Mouse (Mus musculus) T-helper 17 cell (primary cell): ENCODE results near the gene Adcy4.

ENCODE experiments used
- in situ Hi-C, 2 experiments: fragments of 300-600 bp; cut with MboI, MseI; formaldehyde crosslinking; loops; 1 replicate in 1 of 2; 2 replicates in 1 of 2; pipeline ENCODE4 v1.15.1; 2025; ENCODE audit warnings: high pct_unique_total_duplicates in 2 of 2

Adcy4 gene

DNA sequence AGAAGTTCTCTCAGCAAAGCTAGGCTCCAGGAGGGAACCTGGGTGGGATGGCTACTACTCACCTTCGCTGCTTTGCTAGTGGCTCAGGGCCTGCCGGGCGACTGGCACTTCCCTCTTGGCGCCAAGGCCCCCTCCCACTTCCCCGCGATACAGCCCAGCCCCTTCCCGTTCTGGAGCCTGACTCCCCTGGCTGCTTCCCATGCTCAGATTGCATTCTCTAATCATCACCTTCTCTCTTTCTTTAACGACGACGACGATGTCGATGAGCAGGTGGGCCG lies at the start of gene Adcy4:
Adcy4 (minus strand) TSS at position 138 of the 278 bp plus-strand sequence.
- in situ Hi-C loops = no loop called here

DNA sequence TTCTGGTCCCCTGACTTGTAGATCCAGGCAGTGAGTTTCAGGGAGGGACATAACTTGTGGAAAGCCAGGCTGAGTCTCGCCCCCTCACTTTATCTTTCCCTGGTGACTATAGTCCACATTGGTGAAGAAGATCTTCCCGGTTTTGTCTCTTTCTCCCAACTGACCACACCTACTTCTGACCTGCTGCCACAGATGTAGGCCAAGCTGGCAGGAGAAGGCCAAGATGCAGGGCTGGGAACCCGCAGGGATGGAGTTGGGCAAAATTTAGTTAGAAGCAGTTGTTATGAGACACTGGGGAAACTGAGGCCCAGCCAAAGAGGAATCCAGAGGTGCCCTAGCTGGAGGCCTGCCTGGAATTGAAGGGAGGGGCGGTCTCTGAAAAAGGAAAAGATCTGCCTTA lies 49.2 kb upstream of the Adcy4 start:
- in situ Hi-C loops = loop anchor here in 1 of 2 experiments (5.0 kb wide), 1 partner anchor 34 kb away; no protein-coding TSS in a partner anchor

DNA sequence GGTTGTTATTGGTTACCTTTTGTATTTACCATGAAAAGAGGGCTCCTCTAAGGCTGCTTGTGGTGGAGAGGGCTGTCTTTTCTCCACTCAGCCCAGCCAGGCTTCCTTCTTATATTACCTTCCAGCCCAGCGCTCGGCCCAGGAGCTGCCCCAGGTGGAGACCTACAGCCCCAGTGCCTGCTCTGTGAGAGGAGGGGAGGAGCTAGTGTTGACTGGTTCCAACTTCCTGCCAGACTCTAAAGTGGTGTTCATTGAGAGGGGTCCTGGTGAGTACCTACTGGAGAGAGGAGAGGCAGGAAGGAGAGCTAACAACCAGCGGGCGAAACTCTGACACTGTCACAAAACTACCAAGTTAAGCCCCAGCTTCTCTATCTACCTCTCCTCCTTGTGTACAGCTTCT lies 46.4 kb upstream of the Adcy4 start:
- in situ Hi-C loops = loop anchor here in 1 of 2 experiments (5.0 kb wide), 1 partner anchor 37 kb away; no protein-coding TSS in a partner anchor

DNA sequence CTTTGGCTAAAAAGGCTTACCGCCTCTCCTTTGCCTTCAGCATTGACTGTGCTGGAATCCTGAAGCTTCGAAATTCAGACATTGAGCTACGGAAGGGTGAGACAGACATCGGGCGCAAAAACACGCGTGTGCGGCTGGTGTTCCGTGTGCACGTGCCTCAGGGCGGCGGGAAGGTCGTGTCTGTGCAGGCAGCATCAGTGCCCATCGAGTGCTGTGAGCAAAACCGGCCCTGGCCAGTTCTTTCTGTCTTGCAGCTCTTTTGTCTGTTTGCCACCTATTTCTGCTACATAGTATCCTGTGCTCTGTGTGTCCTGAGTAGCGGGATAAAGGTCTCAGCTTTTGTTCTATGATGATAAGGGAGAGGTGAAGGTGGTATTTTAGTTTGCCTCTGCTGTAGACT lies 46.0 kb upstream of the Adcy4 start:
- in situ Hi-C loops = loop anchor here in 1 of 2 experiments (5.0 kb wide), 1 partner anchor 37 kb away; no protein-coding TSS in a partner anchor

DNA sequence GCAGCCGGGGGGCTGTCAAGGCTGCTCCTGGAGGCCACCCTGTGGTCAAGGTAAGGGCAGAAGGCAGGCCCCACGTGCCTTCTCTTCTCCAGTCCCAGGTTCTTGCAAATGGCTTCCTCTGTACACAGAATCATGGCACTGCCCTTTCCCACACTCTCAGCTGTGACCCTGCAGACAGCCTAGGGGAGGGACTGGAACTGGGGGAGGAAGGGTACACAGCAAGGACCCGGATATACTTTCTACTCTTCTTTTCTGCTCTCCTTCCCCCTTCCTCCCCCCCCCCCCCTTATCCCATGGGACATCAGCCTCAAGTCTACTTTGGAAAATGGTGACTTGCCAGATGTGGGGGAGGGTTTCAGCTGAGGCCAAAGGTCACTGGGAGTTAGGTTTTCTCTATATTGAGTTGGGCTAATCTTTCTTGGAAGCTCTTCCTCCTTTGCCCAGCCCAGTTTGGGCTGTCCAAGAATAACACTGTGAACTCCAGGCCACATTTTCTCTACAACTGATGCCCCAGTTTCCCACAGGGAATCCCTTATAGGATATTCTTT lies 44.9 kb upstream of the Adcy4 start:
- in situ Hi-C loops = no loop called here

DNA sequence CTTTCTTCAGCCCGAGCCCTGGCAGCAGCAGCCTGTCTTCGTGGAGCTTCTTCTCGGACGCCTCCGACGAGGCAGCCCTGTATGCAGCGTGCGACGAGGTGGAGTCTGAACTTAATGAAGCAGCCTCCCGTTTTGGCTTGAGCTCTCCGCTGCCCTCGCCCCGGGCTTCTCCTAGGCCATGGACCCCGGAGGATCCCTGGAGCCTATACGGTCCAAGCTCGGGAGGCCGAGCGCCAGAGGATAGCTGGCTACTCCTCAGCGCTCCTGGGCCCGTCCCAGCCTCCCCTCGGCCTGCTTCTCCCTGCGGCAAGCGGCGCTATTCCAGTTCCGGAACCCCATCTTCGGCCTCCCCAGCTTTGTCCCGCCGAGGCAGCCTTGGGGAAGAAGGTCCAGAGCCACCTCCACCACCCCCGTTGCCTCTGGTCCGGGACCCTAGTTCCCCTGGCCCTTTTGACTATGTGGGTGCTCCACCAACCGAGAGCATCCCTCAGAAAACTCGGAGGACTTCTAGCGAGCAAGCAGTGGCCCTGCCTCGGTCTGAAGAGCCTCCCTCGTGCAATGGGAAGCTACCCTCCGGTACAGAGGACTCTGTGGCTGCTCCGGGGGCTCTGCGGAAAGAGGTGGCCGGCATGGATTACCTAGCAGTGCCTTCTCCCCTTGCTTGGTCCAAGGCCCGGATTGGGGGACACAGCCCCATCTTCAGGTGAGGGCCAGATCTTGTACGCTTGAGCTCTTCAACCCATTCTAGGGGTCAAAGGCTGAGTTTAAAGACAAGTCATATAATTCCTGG lies 42.9 kb upstream of the Adcy4 start:
- in situ Hi-C loops = no loop called here

DNA sequence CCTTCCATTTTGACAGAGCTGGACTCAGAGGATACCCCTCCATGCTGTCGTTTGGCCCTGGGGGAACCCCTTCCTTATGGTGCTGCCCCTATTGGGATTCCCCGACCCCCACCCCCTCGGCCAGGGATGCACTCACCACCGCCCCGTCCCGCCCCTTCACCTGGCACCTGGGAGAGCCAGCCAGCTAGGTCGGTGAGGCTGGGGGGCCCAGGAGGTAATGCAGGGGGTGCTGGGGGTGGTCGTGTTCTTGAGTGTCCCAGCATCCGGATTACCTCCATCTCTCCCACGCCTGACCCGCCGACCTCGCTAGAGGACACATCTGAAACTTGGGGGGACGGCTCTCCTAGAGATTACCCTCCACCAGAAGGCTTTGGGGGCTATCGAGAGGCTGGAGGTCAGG lies 42.2 kb upstream of the Adcy4 start:
- in situ Hi-C loops = no loop called here

DNA sequence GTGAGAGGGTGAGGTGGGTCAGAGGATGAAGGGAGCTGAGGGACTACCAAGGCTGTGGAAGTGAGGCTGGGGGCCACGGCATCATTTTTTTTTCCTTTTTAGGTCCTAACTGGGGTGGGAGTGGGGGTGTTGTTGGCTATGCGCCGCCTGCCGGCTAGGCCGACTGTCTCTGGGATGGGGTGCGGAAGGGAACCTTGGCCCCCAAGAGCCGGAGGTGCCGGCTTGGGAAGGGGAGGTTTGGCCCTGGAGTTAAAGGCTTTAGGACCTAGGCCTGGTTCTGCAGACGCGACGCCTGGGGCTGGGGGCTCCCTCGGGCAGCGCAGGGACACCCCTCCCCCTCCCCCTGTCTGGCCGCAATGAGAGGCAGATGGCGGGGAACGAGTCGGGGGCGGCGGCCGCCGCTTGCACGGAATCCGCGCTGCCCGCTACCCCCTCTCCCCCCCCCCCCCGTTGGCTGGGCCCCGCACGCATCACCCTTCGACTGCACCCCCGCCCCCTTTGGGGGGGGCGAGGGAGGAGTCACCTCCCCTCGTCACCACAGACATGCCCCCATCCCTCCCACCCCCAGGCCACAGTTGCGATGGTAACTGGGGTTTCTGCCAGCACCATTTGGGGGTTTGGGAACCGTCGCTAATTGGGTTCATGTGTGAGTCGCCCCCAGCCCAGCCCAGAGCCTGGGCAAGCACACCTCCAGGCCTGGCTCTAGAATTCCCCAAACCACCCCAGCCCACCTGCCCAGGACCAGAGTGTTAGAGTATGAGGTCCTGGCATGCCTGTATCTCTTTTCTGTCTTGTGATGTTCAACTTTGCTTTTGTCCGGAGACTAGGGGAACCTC lies 41.5 kb upstream of the Adcy4 start:
- in situ Hi-C loops = no loop called here

DNA sequence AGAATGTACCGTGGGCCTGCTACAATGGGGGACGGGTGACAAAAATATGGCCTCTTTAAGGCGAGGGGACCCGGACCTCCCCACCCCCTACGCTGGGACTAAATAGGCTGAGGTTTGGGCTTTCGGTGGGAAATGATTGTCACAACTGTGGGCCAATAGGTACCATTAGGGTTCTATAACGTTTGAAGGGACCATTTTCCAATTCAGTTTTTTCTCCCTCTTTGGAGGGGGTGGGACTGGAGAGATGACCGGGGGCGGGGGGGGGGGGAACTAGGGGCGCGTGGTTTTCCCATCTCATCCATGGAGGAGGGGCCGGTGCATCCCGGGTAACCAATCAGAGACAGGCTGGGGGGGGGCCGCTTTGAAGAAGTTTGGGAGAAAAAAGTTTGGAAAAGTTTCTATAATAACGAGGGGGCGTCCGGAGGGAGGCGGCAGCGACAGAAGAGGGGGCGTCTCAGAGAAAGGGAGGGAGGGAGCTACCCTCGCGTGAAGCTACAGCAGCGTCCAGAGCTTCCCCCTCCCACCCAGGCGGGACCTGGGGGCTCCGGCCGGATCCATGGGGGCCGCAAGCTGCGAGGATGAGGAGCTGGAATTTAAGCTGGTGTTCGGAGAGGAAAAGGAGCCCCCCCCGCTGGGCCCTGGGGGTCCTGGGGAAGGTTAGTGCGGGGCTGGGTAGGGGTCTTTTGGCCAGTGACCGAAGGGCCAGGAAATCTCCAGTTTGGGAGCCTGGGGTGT lies 40.8 kb upstream of the Adcy4 start:
- in situ Hi-C loops = no loop called here

DNA sequence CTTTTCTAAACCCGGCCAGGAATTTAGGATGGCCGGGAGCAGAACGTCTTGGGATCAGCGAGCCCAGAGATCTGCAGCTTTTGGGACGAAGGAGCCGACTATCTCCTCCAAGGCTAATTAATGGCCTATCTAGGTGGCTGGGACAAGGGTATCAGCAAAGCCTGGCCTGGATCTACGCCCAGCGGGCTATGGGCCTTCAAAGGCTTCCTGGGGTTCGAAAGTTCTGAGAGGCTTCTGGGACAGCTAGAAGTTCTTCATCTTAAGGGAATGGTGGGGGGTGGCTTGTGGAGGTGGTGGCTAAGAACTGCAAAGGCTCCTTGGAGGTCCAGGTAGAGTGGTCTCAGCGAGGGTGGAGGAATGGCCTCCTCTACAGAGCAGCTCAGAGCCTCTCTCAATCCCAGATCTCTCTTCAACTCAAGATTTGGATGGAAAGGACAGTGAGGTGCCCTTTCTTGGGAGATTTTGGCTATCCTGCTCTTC lies 40.1 kb upstream of the Adcy4 start:
- in situ Hi-C loops = no loop called here

DNA sequence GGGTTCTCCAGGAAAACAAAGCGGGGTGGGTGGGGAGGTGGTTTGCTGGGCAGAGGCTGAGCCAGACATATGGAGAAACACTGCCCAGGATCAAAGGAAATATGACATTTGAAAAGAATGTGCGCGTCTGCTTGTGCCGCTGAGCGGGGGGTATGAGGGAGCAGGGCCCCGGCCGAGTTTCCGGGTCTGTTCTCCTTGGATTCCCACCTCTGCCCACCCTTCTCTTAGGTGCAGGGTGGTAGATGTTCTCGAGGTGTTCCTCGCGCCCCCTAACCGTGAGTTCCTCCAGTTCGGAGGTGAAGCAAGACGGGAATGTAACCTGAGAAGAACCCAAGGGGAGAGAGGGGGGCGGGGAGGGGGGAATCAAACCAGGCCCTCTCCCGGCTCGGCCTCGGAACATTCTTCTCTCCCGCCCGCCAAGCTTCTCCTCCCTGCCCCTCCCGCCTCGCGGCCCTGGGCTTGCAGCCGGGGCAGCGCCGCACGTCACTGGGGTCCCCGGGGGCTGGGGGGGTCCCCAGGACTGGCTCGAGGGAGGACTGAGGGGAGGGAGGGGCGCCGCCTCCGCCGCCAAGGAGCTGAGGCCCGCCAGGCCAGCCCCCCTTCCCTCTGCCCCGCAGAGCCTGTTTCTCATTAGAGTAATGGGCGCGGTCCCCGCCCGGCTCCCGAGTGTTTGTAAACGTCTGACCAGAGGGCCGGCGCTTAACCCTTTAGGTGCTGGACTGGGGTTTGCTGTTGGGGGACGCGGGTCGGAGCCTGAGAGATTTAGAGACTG lies 39.3 kb upstream of the Adcy4 start, which contains the start of gene Nfatc4:
Nfatc4 (plus strand) TSS at position 154 of the 772 bp plus-strand sequence.
- in situ Hi-C loops = no loop called here

DNA sequence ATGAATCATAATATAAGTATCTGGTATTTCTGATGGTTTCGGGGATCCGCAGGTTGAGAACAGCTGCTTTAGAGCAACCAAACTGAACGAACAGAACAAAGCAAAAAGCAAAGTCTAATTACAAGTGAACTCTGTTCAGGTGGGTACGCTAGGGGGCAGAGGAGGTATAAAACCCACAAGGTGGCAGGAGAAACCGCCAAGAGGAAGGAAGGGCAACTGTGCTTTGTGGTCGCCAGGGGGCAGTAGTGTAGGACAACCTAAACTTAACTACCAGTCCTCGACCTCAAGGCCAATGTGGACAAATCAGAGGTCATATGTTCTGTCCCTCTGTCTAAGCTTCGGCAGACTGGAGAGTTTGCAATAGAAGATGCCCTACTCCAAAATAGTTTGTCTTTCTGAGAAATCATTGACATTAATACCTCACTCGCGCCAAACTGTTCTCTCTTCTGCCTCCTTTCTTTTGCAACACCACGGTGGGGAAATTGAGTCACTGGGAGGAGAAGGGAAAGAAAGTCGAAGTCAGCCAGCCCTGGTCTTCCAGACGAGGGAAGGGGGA lies 38.6 kb upstream of the Adcy4 start:
- in situ Hi-C loops = no loop called here

DNA sequence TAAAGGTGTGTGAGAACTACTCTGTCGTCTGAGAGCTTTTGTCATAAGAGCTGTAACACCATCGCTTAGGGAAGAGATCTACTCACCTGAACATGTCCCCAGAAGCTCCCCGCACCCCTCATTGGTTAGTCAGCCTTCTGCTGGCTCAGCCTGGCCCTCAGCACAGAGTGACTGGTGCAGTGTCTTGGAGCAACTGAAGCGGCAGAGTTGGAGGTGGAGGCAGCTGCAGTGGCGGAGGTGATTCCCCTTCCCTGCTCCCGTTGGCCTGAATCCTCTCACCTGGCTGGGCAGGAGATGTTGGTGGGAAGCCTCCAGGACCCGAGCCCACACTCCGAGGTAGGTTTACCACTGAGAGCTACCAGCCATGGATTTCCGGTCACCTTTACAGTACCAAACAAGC lies 36.7 kb upstream of the Adcy4 start:
- in situ Hi-C loops = no loop called here

DNA sequence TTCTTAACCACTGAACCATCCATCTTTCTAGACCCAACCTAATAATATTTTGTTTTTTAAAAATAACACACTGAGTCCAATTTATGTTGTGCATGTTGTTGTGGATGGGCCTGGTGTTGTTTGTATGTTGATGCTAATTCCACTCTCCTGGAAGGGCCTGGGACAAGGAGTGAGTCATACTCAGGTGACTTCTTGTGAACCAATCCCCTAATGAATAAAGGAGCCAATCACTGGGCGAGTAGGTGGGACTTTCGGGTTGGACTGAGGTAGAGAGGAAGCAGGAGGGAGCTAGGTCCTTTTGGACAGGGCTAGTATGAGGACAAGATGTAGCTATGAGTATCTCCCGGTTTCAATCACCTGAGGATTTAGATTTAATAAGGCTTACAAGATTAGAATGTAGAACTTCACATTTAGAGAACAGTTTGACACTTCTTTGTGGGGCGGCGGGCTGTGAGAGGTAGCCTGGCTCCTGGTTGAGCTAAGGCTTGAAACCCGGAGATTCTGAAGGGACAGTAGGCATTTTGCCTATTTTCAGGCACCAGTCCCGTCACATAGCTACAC lies 36.0 kb upstream of the Adcy4 start:
- in situ Hi-C loops = no loop called here

DNA sequence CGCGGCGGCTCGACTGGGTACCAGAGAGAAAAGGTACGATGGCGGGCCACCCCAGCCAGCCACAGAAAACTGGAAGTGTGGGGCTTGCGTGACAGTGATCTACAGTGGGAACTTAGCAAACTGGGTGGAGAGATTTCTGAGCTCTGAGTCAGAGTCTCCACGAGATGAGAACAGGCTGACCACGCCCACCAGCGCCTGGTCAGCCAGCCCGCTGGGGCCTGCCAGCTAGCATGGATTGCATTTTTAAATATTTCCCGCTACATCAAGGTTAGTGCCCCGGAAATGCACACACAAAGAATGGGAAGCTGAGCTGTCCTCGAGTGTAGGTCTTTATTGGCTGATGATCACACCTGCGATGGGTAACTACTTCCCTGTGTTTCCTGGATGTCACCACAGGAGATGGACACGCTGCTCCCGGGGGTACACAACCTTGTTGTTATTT lies 31.4 kb upstream of the Adcy4 start:
- in situ Hi-C loops = no loop called here

DNA sequence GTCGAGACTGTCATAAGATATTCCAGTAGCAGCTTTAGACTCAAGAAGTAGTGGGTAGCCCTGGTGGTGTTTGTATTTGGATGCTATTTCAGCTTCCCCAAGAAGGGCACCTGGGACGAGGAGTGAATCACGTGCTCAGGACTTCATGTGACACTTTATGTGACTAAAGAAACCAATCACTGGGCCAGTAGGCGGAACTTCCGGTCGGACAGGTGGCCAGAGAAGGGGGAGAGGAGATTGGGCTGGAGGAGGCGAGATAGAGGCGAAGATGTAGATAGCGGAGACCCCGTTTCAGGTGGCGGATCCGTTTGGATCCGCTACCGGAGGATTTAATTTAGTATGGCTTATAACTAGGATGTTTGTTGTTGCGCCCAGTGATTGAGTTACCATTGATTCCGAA lies 31.0 kb upstream of the Adcy4 start:
- in situ Hi-C loops = no loop called here

DNA sequence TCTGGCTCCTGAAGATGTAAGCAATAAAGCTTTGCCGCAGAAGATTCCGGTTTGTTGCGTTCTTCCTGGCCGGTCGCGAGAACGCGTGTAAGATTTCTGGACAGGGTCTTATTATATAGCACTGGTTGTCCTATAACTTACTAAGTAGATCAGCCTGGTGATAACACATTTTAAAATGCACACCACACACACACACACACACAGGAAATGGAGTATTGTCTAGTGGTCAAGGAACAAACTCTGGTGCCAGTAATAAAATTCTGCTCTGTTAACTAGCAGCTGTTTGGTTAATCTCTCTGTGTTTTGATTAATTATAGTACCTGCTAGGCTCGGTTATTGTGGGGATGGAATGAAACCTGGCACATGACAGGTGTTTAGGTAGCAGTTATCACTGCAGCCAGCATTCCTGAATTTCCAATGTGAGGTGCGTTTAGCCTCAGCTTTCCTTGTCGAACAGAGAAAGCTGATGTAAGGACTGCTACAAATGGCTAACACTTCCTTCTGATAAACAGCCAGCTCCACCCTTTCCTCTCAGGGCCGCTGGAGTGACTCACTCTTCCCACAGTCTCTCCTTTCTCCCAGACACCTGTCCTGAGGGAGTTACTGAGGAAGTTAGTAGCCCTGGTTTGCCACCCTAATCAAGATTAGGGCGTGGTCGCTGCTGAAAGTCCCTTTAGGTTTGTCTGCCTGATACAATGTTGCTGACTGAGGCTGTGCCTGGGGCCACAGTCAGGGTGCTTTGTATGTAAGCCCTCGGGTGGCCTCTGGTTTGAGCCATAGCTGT lies 11.7 kb upstream of the Adcy4 start:
- in situ Hi-C loops = no loop called here

DNA sequence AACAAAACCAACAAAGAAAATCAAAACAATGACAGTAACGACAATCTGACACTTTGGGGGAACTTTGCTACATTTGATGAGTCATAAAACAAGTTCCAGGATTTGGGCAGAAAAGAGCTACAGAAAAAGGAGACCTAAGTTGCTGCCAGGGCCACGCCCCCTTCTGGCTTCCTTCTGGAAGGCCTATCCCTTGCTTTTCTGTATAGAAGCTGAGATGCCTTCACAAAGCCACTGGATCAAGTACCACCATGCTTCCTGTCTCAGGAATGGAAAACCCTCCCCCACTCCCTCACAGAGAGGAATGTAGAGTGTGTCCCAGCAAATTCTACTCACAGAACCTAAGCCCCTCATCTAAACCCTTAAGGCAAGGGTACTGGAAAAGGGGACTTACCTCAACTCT lies 10.1 kb upstream of the Adcy4 start:
- in situ Hi-C loops = no loop called here

DNA sequence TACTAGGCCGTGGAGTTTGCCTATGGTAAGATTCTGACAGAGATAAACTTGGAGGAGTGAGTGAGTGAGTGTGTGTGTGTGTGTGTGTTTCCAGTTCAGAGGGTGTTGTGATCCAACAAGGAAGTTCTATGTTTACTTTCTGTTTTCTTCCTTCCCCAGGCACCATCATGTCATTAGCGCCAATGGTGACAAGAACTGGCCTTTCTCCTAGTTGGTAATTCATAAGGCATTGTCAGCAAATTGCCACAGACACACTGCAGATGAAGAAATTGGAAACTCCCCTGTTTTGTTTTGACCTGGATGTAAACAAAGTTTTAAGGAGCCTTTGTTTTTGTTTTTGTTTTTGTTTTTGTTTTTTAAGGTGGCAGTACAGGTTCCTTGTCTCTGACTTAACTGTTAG lies 9.6 kb upstream of the Adcy4 start:
- in situ Hi-C loops = no loop called here
